Mouse (Mus musculus) ovary, postnatal 14 days (tissue): ENCODE measurements at regions not wholly inside any gene's neighbourhood (a gene's known extent, or its start where the extent isn't known, plus 50 kb on each side); places are given as distances from the start of the nearest gene placed in this dataset.
A peak's percentile ranks its signal among the peaks of the same experiment; 100 is the strongest.

Source experiments
- DNase-seq: peaks from one replicate; pipeline ENCODE4 v3.0.0; 2022; ENCODE audit warnings: low spot score

DNA sequence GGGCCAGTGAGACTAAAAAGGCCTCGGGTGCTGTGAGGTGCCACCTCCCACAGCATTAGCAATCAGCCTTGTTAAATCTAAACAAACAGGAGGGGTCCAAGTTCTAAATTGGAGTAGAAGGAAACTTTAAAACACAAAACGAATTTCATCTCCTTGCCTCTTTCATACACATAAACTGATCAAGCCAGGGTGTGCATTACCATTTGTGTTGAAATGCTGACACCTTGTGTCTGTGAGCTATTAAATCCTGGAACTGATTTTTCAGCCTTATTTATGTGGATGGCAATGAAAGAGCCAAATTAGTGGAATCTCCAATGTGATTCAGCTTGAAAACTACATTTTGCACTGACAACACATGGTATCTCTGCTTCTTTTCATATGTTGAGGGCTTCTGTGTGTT is 114.8 kb downstream of the Pcsk1 start:
- no peak for DNase-seq

GRCm38 (mm10) chr13:75223944-75224343 is 134.3 kb downstream of the Pcsk1 start:
- no peak for DNase-seq

DNA sequence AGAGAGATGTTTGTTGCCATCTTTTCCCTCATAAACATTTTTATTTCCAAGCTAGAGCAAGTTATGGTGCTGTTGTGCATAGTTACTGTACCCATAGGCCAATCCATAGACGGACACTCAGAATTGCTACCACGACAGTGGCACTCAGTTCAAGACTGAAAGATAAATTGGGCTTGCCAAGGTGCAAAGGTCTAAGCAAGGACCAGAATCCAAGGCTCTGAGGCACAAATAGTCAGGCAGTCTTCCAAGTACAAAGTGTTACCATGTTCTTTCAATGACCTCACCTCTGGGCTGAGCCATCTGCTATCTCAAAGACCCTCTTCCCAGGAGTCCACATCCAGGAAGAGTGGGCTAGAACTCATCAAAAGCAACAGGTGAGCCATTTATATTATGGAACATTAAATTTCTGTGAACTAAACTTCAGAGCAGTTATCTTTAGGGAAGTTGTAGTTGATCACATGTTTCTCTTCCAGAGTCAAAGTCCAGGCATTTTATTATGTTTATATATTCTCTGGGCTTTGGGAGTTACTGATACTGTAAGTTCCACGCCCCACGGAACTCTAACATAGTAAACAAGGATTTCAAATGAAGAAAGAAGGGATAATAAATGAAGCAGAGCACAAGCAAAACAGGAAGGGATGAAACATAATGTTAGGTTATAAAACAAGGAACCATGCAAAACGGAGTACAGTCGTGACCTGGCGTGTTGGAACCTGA is 136.1 kb downstream of the Pcsk1 start:
- DNase-seq: no peak

- peak; percentile 52 for DNase-seq
Measured at GRCm38 (mm10) chr13:75227616-75228277, 138.1 kb downstream of the Pcsk1 start.

DNA sequence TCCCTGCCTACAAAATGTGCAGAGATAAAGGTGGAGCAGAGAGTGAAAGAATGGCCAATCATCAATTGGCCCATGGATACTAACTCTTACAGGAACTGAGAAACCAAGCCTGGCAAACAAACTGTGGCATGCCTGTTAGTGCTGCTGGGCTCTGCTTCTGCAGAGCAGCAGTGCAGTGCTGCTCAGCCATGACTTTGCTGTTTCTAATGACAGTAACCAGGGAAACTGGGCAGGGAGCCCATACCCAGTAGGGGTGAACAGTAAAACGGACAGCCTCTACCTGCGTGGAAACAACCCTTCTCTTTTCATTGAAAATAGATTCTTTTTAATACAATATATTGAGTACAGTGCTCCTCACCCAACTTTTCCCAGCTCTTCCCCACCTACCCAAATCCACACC is 146.8 kb downstream of the Pcsk1 start:
- DNase-seq: peak; percentile 12
